Mouse (Mus musculus): ENCODE results near the gene Rhoj.

DNA sequence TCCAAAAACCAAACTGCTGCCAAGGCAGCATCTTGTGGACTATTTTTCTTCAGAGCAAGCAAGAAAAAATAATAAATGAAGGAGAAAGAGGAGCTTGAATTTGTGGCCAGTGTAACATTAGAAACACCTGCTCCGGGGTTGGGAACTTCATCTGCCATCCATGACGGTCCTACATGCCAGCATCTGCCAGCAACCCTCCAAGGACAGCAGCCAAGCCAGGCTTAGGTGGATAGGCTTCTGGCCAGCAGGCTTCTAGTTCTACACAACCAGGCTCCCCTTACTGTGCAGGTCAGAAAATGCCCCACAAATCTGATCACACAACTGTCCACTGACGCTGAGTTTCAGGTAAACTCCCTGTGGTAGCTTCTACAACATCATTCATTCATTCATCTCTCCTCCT, 7.7 kb downstream of the Rhoj start:
- TF ChIP-seq POLR2A (IDR thresholded peaks at IDR 0.05; ENCODE audit: insufficient read length, low read depth) (no peak), MAX (IDR thresholded peaks at IDR 0.05; ENCODE audit: low read depth) (no peak), E2F4 (IDR thresholded peaks at IDR 0.05; ENCODE audit: insufficient read depth) (no peak), CEBPB (IDR thresholded peaks at IDR 0.05; ENCODE audit: insufficient read depth, poor library complexity, severe bottlenecking) (no peak)
